Mouse (Mus musculus) subcutaneous adipose tissue, adult 2 months (tissue): ENCODE data around the gene Fbxw5. TPM values are rescaled to one million over a fixed set of nuclear protein-coding genes. Genes with fewer than 3 reads are reported as not detected.

Experiments used
- polyA plus RNA-seq: library from polyadenylated mRNA; depleted of rRNA; stranded (reverse); fragments of >200 nt; gene quantifications from 2 replicates; pipeline ENCODE4 v1.2.3, GENCODE M21; 2012; ENCODE audit warnings: low replicate concordance; rRNA removed

Gene Fbxw5
- 27.6 and 47.3 TPM in 2 replicates for polyA plus RNA-seq

DNA sequence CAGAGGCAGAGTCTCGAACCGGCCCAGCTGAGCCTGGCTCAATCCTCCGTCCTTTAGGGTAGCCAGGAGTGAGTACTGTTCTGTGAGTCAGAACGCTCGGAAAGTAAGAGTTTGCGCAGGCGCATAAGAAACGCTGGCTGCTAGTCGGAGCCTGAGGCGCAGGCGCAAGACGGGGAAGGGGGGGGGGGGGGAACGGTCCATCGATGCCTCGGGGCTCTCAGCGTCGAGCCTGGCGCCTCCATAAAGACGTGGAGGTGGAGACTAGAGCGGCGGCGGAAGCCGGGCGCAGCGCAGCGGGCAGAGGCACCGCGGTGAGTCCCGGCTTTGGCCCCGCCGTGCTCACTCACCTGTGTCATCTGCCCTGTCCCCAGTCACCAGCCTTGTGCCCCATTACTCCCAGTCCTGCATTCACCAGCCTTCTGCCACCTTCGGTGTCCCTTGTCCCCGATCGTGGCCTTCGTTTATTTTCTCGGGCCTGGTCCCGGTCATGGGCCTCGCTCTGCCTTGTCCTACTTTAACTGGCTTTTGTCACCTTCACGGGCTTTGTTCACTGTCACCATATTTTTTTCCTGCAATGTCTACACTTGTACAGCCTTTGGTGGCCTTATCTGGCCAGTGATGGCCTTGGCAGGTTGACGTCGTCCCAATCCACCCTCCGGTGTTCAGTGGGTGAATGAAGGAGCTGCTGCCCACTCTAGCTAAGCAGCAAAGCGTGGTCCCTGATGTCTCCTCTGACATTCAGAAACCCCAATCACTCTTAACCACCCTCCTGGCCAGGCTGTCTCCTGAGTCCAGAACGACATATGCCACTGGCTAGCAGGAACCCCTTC lies at the start of gene Fbxw5:
Gene Fbxw5 (plus strand): TSS at position 175 of the 830 bp plus-strand sequence.

DNA sequence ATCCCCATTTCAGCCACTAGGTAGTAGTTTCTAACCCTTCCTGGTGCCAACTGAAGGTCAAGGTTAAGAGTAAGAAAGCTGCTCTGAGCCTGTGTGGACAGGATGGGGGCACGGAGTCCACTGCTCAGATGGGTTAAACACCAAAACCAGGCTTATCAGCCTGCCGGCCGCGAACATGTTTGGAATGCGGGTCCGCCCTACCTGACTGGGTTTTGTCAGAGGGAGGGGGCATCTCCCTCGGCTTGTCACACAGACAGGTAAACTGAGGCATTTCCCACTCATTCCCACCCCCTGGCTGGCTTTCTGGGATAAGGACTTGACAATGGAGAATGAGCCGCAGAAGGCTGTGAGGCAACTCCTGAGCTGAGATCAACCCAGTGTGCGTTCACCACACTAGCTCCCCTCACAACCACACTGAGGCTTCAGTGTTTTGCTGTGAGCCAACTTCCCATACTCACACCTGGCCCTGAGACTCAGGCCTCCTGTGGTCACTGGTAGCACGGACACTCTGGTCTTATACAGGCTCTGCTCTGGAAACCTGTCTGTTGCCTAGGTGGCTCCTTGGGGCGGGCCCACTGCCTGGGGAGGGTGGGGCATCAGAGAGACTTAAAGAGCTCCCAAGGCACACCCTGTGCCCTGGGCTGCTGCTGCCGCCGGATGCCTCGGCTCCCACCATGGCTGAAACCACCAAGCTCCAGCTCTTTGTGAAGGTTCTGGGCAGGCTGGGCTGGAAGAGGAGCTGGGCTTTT lies 44.2 kb upstream of the Fbxw5 start, which contains the start of gene Clic3:
Gene Clic3 (plus strand): TSS at position 634 of the 749 bp plus-strand sequence.

GRCm38 (mm10) chr2:25460551-25461309 lies 39.8 kb upstream of the Fbxw5 start, which contains the start of gene Paxx:
Paxx (minus strand) TSS chr2:25461094.

DNA sequence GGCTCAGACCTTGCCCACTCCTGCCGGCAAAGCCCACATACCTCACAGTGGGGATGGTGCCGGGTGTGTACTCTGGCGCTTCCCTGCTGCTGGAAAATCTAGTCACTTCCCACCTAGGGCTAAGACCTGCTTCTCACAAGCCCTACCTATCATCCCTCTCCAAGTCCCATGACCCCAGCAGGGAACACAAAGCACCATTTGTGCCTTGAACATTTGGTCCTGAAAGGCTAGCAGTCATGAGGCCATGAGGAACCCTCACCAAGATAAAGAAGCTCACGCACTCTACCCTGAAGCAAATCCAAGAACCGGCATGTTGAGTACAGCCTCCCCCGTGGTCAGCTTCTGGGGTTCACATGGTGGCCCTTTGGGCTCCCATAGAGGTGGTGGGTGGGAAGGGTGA lies 30.6 kb upstream of the Fbxw5 start, which contains the start of gene Ptgds:
Gene Ptgds (minus strand): TSS at position 78 of the 400 bp plus-strand sequence.

GRCm38 (mm10) chr2:25493476-25493961 lies 7.0 kb upstream of the Fbxw5 start, which contains the start of gene Lcn12:
Lcn12 (minus strand) TSS chr2:25493911.

DNA sequence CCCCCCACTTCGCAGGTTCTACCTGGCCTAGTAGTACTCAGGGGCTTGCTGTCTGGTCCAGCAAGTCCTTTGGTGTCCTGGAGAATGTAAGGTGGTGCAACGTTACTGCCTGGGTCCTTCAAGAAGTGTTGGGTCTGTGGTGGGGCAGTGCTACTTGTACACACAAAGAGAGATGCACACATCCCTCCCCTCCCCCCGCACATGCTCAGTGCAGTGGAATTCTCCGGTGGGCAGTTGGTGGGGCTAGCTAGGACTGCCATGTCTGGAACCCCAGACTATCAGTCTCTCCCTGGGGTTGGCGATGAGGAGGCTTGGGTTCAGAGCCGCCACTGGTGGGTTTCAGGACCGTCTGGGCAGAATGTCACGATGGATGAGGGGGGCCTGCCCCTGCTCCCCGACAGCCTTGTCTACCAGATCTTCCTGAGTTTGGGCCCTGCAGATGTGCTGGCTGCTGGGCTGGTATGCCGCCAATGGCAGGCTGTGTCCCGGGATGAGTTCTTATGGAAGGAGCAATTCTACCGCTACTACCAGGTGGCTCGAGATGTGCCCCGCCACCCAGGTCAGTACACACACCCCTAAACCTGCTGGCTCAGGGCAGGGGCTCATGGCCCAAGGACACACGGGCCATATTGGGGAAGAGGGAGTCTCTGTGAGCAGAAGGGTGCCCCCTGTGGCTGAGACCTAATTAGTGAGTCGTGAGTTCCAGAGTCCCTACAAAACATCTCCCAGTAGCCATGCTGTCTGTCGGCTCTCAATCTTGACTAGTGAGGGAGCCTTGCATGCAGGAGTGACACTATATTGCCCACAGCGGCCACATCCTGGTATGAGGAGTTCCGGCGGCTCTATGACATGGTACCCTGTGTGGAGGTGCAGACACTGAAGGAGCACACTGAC lies 1.3 kb downstream of the Fbxw5 start, which contains the start of gene C8g:
Gene C8g (minus strand): TSS at position 127 of the 894 bp plus-strand sequence.

DNA sequence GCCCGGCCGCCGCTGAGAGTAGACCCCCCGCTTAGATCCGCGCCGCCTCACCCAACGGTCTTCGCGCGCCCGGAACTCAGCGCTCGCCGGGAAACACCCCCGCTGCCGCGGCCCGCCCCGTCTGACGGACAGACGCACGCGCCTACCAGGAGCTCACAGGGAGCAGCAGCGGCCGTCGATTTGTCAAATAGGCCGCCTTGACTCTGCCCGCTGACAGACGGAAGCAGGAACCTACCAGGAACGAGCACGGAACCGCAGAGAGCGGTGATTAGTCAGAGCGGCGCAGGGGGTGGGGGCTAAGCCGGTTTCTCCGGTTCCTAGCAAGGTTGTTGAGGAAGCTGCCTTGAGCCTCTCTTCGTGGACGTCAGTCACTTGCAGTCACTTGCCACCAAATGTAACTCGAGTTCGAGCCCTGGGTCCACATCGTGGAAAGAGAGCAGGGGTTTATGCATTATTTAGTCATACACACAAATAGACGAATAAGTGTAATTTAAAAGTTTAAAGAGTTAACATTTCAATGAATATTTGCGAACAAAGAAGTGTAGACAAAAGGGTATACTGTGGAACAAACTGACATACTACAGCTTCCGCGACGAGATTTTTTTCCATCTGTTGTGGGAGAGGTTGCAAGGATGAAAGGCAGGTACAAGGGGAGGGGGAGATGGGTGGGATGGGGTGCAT lies 46.4 kb downstream of the Fbxw5 start, which contains the start of gene Traf2:
Gene Traf2 (minus strand): TSS at position 130 of the 681 bp plus-strand sequence.

Other genes with a start within 250 kb of the Fbxw5 start
- 57.1 and 66.0 TPM in 2 replicates for gene Tmem203, start 245.3 kb upstream of the Fbxw5 start, polyA plus RNA-seq
- gene Tprn, start 238.1 kb upstream of the Fbxw5 start, polyA plus RNA-seq = 11.4 and 33.2 TPM in 2 replicates
- gene Ssna1, start 228.3 kb upstream of the Fbxw5 start, polyA plus RNA-seq = 49.0 and 70.1 TPM in 2 replicates
- 155 and 178 TPM in 2 replicates for gene Anapc2, start 228.3 kb upstream of the Fbxw5 start, polyA plus RNA-seq
- gene Tmem210, start 212.6 kb upstream of the Fbxw5 start, polyA plus RNA-seq = not detected in 2 replicates
- gene Lrrc26, start 210.8 kb upstream of the Fbxw5 start, polyA plus RNA-seq = 0.13 and 4.6 TPM in 2 replicates
- gene Grin1, start 181.6 kb upstream of the Fbxw5 start, polyA plus RNA-seq = 0.09 and 0.18 TPM in 2 replicates
- gene Man1b1, start 168.4 kb upstream of the Fbxw5 start, polyA plus RNA-seq = 16.3 and 40.9 TPM in 2 replicates
- gene Dpp7, start 144.4 kb upstream of the Fbxw5 start, polyA plus RNA-seq = 61.1 and 76.0 TPM in 2 replicates
- 24.0 and 65.2 TPM in 2 replicates for gene Uap1l1, start 135.1 kb upstream of the Fbxw5 start, polyA plus RNA-seq
- gene Sapcd2, start 128.4 kb upstream of the Fbxw5 start, polyA plus RNA-seq = 0.57 and 7.9 TPM in 2 replicates
- gene Entpd2, start 104.9 kb upstream of the Fbxw5 start, polyA plus RNA-seq = 78.1 and 108 TPM in 2 replicates
- gene Npdc1, start 101.4 kb upstream of the Fbxw5 start, polyA plus RNA-seq = 272 and 300 TPM in 2 replicates
- gene Fut7, start 77.5 kb upstream of the Fbxw5 start, polyA plus RNA-seq = 0.62 and 0.96 TPM in 2 replicates
- 41.7 and 62.8 TPM in 2 replicates for gene Abca2, start 72.0 kb upstream of the Fbxw5 start, polyA plus RNA-seq
- 1.8 and 3.2 TPM in 2 replicates for gene Clic3, start 43.9 kb upstream of the Fbxw5 start, polyA plus RNA-seq
- 79.2 and 84.7 TPM in 2 replicates for gene Paxx, start 39.7 kb upstream of the Fbxw5 start, polyA plus RNA-seq
- 1.2 and 6.5 TPM in 2 replicates for gene Ptgds, start 30.7 kb upstream of the Fbxw5 start, polyA plus RNA-seq
- 0.33 TPM in 1 of 2 replicates, not detected in the other for gene Lcn12, start 6.8 kb upstream of the Fbxw5 start, polyA plus RNA-seq
- 5.9 and 7.9 TPM in 2 replicates for gene C8g, start 969 bp downstream of the Fbxw5 start, polyA plus RNA-seq
- 13.9 and 22.5 TPM in 2 replicates for gene Traf2, start 46.2 kb downstream of the Fbxw5 start, polyA plus RNA-seq
- 127 and 142 TPM in 2 replicates for gene Edf1, start 57.1 kb downstream of the Fbxw5 start, polyA plus RNA-seq
- gene Mamdc4, start 74.1 kb downstream of the Fbxw5 start, polyA plus RNA-seq = 1.8 and 5.5 TPM in 2 replicates
- gene Phpt1, start 74.5 kb downstream of the Fbxw5 start, polyA plus RNA-seq = 48.6 and 87.4 TPM in 2 replicates
- 0.37 and 2.6 TPM in 2 replicates for gene Ajm1, start 81.0 kb downstream of the Fbxw5 start, polyA plus RNA-seq
- 52.3 and 88.3 TPM in 2 replicates for gene Rabl6, start 107.8 kb downstream of the Fbxw5 start, polyA plus RNA-seq
- gene Ccdc183, start 116.9 kb downstream of the Fbxw5 start, polyA plus RNA-seq = not detected in 2 replicates
- gene Tmem141, start 121.3 kb downstream of the Fbxw5 start, polyA plus RNA-seq = 31.8 and 53.1 TPM in 2 replicates
- gene Fcna, start 127.3 kb downstream of the Fbxw5 start, polyA plus RNA-seq = 16.8 and 21.3 TPM in 2 replicates
- gene Lcn8, start 152.4 kb downstream of the Fbxw5 start, polyA plus RNA-seq = 0.64 and 5.5 TPM in 2 replicates
- 0.52 and 3.7 TPM in 2 replicates for gene Lcn5, start 157.2 kb downstream of the Fbxw5 start, polyA plus RNA-seq
- gene Lcn6, start 176.0 kb downstream of the Fbxw5 start, polyA plus RNA-seq = 0.78 TPM in 1 of 2 replicates, not detected in the other
- 0.24 and 0.62 TPM in 2 replicates for gene Lcn10, start 182.0 kb downstream of the Fbxw5 start, polyA plus RNA-seq
- gene Obp2a, start 199.3 kb downstream of the Fbxw5 start, polyA plus RNA-seq = not detected in 2 replicates
- 48.0 and 66.2 TPM in 2 replicates for gene Bmyc, start 206.0 kb downstream of the Fbxw5 start, polyA plus RNA-seq
- not detected in 2 replicates for gene Obp2b, start 236.3 kb downstream of the Fbxw5 start, polyA plus RNA-seq